Mouse (Mus musculus) spleen, postnatal 36 days (tissue): ENCODE measurements around the gene Gm26620.

Experiments
- DNase-seq, 2 experiments: peaks; one replicate each; pipeline ENCODE4 v3.0.0; 2022; ENCODE audit warnings: low spot score in 2 of 2, mixed read lengths in 1 of 2

The Gm26620 gene

GRCm38 (mm10) chr1:170911907-170912660 lies 27.2 kb downstream of the Gm26620 start:
- no peak for DNase-seq

DNA sequence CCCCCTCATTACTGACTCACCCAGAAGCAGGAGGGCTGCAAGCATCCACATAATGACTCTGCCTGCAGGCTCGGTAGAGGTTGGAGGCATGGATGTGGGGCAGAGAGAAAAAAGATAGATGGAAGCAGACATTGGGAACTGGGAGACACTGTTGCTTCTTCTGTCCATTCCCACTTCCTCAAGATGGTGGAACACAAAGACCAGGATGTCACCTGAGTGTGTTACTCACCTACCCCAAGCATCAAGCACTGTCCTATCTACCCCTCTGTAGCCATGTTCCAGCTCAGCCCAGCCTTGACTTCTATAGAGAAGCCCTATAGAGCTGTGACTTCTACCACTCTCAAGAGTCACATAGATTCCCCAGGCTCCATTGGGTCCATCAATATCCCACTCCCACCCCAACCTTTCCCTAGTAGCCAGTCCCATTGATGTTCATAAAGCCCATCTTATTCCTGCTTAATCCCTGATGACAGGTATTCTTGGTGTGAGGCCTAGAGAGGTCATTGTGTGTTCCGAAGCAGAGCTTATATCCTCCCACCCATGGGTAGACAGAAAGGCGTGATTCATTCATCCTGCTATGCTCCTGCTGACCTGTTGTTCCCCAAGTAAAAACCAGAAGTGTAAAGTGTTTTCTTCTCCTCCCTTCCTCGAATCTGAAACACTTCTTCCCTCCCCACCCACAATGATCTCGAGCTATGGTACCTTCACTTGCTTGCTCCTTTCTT lies 28.2 kb downstream of the Gm26620 start, which contains the start of gene Fcrlb:
Fcrlb (minus strand) TSS at position 51 of the 725 bp plus-strand sequence.
- DNase-seq = no peak

DNA sequence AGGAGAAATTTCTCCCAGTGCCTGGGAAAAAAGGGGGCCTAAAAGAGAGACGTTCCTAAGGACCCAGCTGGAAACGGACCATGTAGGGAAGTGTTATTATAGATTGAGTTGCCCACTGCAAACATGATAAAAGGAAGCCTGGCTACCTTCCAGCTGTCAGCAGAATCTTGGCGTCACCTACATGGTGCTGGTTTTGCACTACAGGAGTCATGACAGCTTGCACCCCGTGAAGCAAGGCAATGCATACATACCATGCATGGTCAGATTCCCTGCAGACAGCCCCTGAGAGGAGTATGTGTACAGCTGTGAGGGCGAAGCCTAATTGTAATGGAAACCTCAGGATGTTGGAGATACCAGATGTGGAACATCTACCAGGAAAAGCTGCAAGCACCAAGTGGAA lies 30.8 kb downstream of the Gm26620 start:
- no peak for DNase-seq

- DNase-seq = no peak
Measured at GRCm38 (mm10) chr1:170919308-170919707, 34.4 kb downstream of the Gm26620 start.

DNA sequence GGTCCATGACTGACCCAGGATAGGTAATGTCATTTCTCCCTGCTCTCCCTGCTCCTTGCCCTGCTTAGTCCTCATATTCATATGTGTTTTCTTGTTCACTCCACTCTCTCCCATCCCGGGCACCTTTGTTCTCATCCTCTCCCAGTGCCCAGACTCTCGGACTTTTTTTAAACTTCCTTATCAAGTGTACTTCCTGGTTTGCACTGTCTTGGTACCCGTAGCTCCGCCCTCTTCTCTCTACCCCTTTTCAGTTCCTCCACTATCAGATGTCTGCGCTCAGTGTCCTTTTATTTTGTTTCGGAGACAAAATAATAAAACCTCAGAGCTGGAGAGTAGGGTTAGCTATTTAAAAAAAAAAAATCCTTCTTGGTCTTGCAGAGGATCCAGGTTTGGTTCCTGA lies 39.6 kb downstream of the Gm26620 start:
- DNase-seq = peak; percentile 80 to 84

- DNase-seq = peak; percentile 38 to 42
Measured at GRCm38 (mm10) chr1:170926941-170927340, 42.1 kb downstream of the Gm26620 start.

DNA sequence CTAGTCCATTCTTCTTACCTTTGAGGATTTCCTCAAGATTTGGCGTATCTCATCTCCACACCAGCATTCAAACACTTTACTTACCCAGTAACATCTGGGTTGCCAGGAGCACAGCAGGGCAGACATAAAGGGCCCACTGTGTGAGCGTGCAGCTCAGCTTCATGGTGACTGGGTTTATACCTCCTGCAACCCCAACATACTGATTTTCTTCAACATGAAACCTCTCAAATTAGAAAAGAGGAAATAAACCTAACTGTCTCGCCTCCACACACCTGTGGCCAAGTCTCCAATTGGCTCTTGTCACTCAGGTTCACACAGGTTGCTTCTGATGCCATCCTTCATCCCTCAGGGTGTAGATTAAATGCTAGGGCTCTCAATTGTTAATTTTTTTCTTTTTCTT lies 42.5 kb downstream of the Gm26620 start, which contains the start of gene Fcrla:
Fcrla (minus strand) TSS at position 206 of the 400 bp plus-strand sequence.
- peak; percentile 73 to 81 for DNase-seq

- DNase-seq = peak; percentile 87 to 89
Measured at GRCm38 (mm10) chr1:170928467-170928866, 43.6 kb downstream of the Gm26620 start.

DNA sequence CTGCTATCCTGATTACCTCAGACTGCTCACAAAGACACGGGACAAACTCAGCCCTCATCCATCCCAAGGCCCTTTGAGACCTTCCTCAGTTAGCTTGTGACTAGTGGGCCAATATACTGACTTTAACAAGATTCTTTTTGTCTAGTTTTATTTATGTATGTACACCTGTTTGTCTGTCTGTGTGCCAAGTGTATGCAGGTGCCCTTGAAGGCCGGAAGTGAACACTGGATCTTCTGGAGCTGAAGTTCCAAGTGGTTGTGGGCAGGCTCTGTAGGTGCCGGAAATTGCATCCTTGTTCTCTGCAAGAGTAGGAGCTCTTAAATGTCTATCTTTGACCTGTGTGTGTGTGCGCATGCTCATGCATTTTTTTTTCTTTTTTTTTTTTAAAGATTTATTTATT lies 44.4 kb downstream of the Gm26620 start:
- DNase-seq = no peak

- peak; percentile 46 to 52 for DNase-seq
Measured at GRCm38 (mm10) chr1:170932043-170932442, 47.2 kb downstream of the Gm26620 start.

GRCm38 (mm10) chr1:170933386-170933920 lies 48.6 kb downstream of the Gm26620 start:
- DNase-seq = no peak

DNA sequence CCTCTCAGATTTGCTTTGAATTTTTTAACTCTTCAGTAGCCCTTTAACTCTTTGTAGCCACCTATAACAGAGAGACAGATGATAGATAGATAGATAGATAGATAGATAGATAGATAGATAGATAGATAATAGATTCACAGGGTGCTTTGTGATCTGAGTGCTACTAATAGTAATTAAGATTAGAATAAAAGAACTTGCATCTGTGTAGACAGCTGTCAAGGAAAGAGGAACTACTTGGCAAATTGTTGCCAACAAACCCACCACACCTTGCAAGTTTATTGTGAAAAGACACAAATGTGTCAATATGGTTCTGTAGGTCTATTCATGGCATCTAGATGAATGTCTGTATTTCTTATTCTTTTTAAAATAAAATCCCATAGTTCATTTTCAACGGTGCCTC lies 49.1 kb downstream of the Gm26620 start:
- peak in 1 of 2 experiments; percentile 38 for DNase-seq

DNA sequence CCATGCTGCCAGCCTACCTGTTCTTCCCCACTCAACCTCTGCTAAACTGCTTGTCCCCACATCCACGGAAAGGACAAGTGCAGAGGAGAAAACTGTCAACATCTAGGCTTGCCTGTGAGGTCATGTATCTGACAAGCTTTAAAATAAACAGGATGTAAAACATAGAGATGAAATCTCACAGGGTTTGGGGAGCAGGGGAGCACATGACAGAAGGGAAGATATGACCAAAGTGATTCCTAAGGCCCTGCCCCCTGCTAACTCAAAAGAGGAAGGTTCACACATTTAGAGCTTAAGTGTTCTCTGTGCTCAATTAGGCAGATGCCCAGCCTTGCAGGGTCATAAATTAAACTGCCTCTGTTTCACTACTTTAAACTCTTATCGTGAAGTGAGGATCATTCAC lies 49.5 kb downstream of the Gm26620 start:
- DNase-seq = peak; percentile 55 to 69
